Mouse (Mus musculus): ENCODE data around the gene Mrps34. TPM values are rescaled to one million over a fixed set of nuclear protein-coding genes. Genes with fewer than 3 reads are reported as not detected.

The Mrps34 gene
- polyA plus RNA-seq, 1 experiment from 2014 or later = 70.5 TPM

DNA sequence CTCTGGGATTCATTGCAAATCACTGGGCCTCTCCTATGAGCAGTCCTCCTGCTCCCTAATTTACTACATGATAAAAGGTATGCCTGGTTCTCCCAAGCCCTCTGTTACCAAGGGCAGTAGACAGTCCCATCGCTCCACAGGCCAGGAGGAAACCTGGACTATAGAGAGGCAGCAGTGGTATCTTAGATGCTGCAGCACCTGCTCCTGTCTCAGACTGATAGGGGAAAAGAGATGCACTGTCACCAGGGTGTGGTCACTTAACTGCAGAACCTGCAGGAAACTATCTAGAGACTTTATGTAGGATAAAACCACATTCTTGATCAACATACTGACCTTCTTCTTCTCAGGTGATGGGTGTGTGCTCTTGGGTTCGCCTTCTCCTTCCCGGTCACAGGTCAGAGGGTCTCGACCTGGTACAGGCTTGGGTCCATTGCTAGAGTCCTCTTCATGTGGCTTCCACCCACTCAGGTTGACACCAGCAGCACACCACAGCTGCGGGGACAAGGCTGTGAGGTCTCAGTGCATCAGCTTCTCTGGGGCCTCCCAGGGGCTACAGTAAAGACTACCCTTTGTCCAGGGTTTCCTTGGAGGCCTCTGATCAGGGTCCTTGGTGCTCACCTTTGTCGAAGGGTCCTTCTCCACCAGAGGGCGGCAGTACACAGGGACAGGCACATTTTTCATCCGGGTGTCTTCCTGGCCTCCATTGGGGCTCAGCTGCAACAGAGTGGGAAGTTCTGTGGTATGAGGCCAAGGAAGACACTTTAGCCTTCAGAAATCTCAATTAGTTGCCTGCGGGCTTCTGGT lies 8.0 kb downstream of the Mrps34 start:
- H3K4me3 ChIP-seq (ENCODE audit: low read depth, low read length) = no peak overlapping the region
- no peaks in the 10 kb centered on the region for H3K4me1 ChIP-seq (replicated peaks; ENCODE audit: control insufficient read depth, insufficient read depth, low read length)
- H3K27ac ChIP-seq (ENCODE audit: low read depth, low read length) = no peak overlapping the region
- WGBS = 74% methylated on average over 9 of the region's 9 CpGs
- H3K4me2 ChIP-seq (replicated peaks; ENCODE audit: low read depth, low read length) = no peak overlapping the region
- no peak for ATAC-seq (ENCODE audit: low FRiP score)
- H3K9ac ChIP-seq (ENCODE audit: low read depth, low read length) = no peak overlapping the region
- no peaks in the 10 kb centered on the region for H3K27me3 ChIP-seq (ENCODE audit: control insufficient read depth, insufficient read depth, low read length)
- DNase-seq (ENCODE audit: low spot score) = peak; percentile 52
- H3K36me3 ChIP-seq (ENCODE audit: control insufficient read depth, insufficient read depth, low read length) = peaks cover 40% of the 10 kb centered on the region
- no peaks in the 10 kb centered on the region for H3K9me3 ChIP-seq (ENCODE audit: control insufficient read depth, low read length)

DNA sequence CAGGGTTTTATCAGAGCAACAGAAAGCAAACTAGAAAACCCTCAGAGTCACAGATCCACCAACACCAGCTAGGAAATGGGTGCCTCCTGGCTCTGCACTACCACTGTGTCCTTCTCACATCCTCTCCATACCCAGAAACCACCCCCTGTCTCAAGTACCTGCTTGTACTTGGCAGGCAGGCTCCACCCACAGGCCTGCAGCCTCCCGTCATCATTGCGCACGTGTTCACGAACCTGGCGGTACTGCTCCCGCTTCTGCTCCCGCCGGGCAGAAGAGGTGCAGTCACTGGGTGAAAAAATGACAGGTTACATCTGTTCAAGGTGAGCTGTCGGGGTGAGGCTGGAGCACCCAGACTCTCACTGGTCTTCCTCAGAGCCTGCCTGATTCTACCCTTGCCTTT lies 8.9 kb downstream of the Mrps34 start:
- Histone ChIP-seq H3K4me1 (replicated peaks; ENCODE audit: control insufficient read depth, insufficient read depth, low read length) (no peaks in the 10 kb centered on the region), H3K36me3 (ENCODE audit: control insufficient read depth, insufficient read depth, low read length) (peaks cover 35% of the 10 kb centered on the region), H3K27ac (ENCODE audit: low read depth, low read length) (no peak overlapping the region), H3K4me2 (replicated peaks; ENCODE audit: low read depth, low read length) (no peak overlapping the region), H3K27me3 (ENCODE audit: control insufficient read depth, insufficient read depth, low read length) (no peaks in the 10 kb centered on the region), H3K4me3 (ENCODE audit: low read depth, low read length) (no peak overlapping the region), H3K9me3 (ENCODE audit: control insufficient read depth, low read length) (no peaks in the 10 kb centered on the region), H3K9ac (ENCODE audit: low read depth, low read length) (no peak overlapping the region)
- no peak for ATAC-seq (ENCODE audit: low FRiP score)
- 86% methylated on average over 9 of the region's 9 CpGs for WGBS
- no peak for DNase-seq (ENCODE audit: low spot score)

DNA sequence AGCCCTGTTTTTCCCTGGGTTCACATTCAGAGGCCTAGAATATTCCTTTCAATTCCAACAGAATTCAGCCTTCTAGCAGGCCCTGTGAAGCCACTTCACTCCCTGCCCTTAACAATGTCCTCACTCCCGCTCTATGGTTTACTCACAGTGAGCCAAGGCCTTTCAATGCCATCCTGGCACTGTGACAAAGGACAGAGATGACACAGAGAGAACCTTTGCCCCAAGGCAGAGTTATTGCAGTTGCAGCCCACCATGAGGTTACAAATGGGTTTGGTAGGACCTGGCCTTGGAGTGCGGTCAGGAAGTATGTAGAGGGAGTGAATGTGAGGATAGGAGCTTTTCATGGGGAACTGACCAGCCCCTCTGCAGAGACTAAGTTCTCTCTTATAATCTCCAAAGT lies 12.7 kb downstream of the Mrps34 start:
- WGBS = 93% methylated on average over 2 of the region's 2 CpGs
- no peaks in the 10 kb centered on the region for H3K27me3 ChIP-seq (ENCODE audit: control insufficient read depth, insufficient read depth, low read length)
- H3K4me3 ChIP-seq (ENCODE audit: low read depth, low read length) = no peak overlapping the region
- no peak for DNase-seq (ENCODE audit: low spot score)
- H3K27ac ChIP-seq (ENCODE audit: low read depth, low read length) = no peak overlapping the region
- no peak overlapping the region for H3K4me2 ChIP-seq (replicated peaks; ENCODE audit: low read depth, low read length)
- no peaks in the 10 kb centered on the region for H3K4me1 ChIP-seq (replicated peaks; ENCODE audit: control insufficient read depth, insufficient read depth, low read length)
- H3K9me3 ChIP-seq (ENCODE audit: control insufficient read depth, low read length) = no peaks in the 10 kb centered on the region
- H3K36me3 ChIP-seq (ENCODE audit: control insufficient read depth, insufficient read depth, low read length) = peaks cover 17% of the 10 kb centered on the region; the same call in 1 of the 2 replicates
- no peak for ATAC-seq (ENCODE audit: low FRiP score)
- H3K9ac ChIP-seq (ENCODE audit: low read depth, low read length) = no peak overlapping the region

DNA sequence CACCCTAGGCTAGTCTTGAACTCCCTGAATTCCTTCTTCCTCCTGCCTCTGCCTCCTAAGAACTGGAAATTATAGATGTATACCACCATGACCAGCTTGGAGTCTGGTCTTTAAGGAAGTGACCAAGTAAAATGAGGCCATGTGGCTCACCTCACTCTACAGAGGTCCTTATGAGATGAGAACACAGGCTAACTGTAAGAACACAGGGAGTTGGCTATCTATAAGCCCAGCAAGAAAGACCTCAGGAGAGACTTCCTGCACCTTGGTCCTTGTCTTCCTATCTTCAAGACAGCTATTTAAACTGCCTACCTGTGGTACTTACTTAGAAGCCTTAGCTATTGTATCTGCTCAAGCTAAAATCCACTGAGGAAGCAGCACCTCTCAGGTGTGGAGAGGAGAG lies 19.1 kb downstream of the Mrps34 start:
- peaks cover 14% of the 10 kb centered on the region for H3K36me3 ChIP-seq (ENCODE audit: control insufficient read depth, insufficient read depth, low read length)
- ATAC-seq (ENCODE audit: low FRiP score) (no peak), DNase-seq (ENCODE audit: low spot score) (no peak)
- H3K27me3 ChIP-seq (ENCODE audit: control insufficient read depth, insufficient read depth, low read length) = no peaks in the 10 kb centered on the region
- H3K4me2 ChIP-seq (replicated peaks; ENCODE audit: low read depth, low read length) = no peak overlapping the region
- no peak overlapping the region for H3K27ac ChIP-seq (ENCODE audit: low read depth, low read length)
- no peaks in the 10 kb centered on the region for H3K9me3 ChIP-seq (ENCODE audit: control insufficient read depth, low read length)
- no peak overlapping the region for H3K9ac ChIP-seq (ENCODE audit: low read depth, low read length)
- no peaks in the 10 kb centered on the region for H3K4me1 ChIP-seq (replicated peaks; ENCODE audit: control insufficient read depth, insufficient read depth, low read length)
- H3K4me3 ChIP-seq (ENCODE audit: low read depth, low read length) = no peak overlapping the region

DNA sequence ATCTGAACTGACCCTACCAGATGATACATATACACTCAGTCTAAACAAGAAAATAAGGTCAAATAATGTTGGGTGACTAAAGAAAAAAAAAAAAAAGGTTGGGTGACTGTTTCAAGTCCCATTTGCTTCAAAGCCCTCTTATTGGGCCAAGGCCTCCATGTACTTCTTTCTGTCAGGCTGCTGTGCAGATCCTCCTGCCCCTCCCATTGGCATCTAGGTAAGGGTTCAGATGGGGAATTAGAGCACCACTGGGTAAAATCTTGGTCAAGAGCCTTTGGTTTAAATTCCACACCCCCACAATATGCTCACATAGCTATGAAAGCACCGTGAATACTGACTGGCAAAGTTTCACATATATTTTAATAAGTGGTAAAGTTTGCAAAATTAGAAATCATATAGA lies 28.3 kb downstream of the Mrps34 start:
- no peak overlapping the region for H3K4me2 ChIP-seq (replicated peaks; ENCODE audit: low read depth, low read length)
- ATAC-seq (ENCODE audit: low FRiP score) (no peak), DNase-seq (ENCODE audit: low spot score) (no peak)
- no peak overlapping the region for H3K27ac ChIP-seq (ENCODE audit: low read depth, low read length)
- H3K27me3 ChIP-seq (ENCODE audit: control insufficient read depth, insufficient read depth, low read length) = no peaks in the 10 kb centered on the region
- H3K9me3 ChIP-seq (ENCODE audit: control insufficient read depth, low read length) = no peaks in the 10 kb centered on the region
- no peak overlapping the region for H3K4me3 ChIP-seq (ENCODE audit: low read depth, low read length)
- no peaks in the 10 kb centered on the region for H3K4me1 ChIP-seq (replicated peaks; ENCODE audit: control insufficient read depth, insufficient read depth, low read length)
- H3K36me3 ChIP-seq (ENCODE audit: control insufficient read depth, insufficient read depth, low read length) = peaks cover 20% of the 10 kb centered on the region; the same call in 1 of the 2 replicates
- WGBS = 100% methylated on average over 1 of the region's 1 CpGs
- no peak overlapping the region for H3K9ac ChIP-seq (ENCODE audit: low read depth, low read length)

DNA sequence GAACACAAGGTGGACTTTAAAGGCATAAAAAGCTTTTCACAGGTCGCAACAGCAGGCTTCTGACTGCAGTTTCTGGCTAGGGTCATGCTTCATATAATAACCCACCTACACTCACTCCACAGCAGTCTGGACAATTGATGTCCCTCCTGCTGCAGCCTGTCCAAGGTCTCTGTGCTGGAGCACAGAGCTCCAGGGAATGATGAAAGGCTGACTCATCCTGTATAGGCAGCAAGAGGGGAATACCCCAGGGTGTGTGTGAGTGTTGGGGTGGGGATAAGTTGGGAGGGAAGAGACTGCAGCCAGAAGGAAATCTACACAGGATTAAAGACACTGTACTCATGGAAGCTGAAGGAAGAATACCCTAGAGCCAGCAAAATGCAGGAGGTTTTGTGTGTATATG lies 34.6 kb downstream of the Mrps34 start:
- DNase-seq (ENCODE audit: low spot score) = no peak
- no peak overlapping the region for H3K4me2 ChIP-seq (replicated peaks; ENCODE audit: low read depth, low read length)
- no peaks in the 10 kb centered on the region for H3K27me3 ChIP-seq (ENCODE audit: control insufficient read depth, insufficient read depth, low read length)
- no peak overlapping the region for H3K9ac ChIP-seq (ENCODE audit: low read depth, low read length)
- H3K9me3 ChIP-seq (ENCODE audit: control insufficient read depth, low read length) = no peaks in the 10 kb centered on the region
- no peak for ATAC-seq (ENCODE audit: low FRiP score)
- H3K36me3 ChIP-seq (ENCODE audit: control insufficient read depth, insufficient read depth, low read length) = peaks cover 2% of the 10 kb centered on the region; the same call in 1 of the 2 replicates
- H3K4me1 ChIP-seq (replicated peaks; ENCODE audit: control insufficient read depth, insufficient read depth, low read length) = 0 out of 2 replicates have a peak, but pooled peaks cover 3% of the 10 kb centered on the region
- no peak overlapping the region for H3K27ac ChIP-seq (ENCODE audit: low read depth, low read length)
- H3K4me3 ChIP-seq (ENCODE audit: low read depth, low read length) = no peak overlapping the region
- WGBS = 91% methylated on average over 1 of the region's 1 CpGs

DNA sequence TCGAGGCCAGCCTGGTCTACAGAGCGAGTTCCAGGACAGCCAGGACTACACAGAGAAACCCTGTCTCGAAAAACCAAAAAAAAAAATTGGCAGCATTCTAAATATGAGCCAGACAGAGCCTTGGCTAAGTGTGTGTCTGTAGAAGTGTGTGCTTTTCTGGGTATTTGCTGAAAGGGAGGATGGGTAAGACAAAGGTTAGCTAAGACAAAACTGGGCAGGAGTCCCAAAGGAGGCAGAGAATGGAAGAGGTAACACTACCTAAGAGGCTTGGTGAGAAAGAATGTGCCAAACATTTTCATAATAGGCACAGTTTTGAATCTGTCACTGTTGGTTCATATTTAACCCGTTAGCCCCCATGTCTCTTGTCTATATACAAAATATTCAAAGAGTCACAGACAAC lies 37.5 kb downstream of the Mrps34 start:
- peaks cover 6% of the 10 kb centered on the region; the same call in 1 of the 2 replicates for H3K4me1 ChIP-seq (replicated peaks; ENCODE audit: control insufficient read depth, insufficient read depth, low read length)
- H3K9ac ChIP-seq (ENCODE audit: low read depth, low read length) = no peak overlapping the region
- no peak overlapping the region for H3K27ac ChIP-seq (ENCODE audit: low read depth, low read length)
- no peak for DNase-seq (ENCODE audit: low spot score)
- no peak overlapping the region for H3K4me3 ChIP-seq (ENCODE audit: low read depth, low read length)
- WGBS = 93% methylated on average over 4 of the region's 4 CpGs
- no peaks in the 10 kb centered on the region for H3K36me3 ChIP-seq (ENCODE audit: control insufficient read depth, insufficient read depth, low read length)
- no peak overlapping the region for H3K4me2 ChIP-seq (replicated peaks; ENCODE audit: low read depth, low read length)
- no peaks in the 10 kb centered on the region for H3K9me3 ChIP-seq (ENCODE audit: control insufficient read depth, low read length)
- ATAC-seq (ENCODE audit: low FRiP score) = no peak
- H3K27me3 ChIP-seq (ENCODE audit: control insufficient read depth, insufficient read depth, low read length) = no peaks in the 10 kb centered on the region

DNA sequence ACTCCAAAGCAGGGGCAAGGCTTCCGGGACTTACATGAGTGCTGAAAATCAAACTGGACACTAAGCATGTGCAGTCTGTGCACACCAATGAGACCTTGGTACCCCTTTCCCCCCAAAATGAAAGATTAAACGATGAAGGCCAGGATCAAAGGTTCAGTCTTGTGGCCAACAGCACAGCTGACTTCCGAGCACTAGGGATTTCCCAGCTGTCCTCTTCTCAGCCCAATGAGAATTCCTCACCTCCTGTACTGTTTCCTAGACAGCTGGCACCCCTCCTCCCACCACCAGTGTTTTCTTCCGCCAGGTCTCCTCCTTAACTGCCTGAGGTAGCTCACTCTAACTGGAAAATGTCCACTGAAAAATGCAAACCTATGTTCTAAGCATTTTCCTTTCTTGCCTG lies 38.2 kb downstream of the Mrps34 start:
- Histone ChIP-seq H3K36me3 (ENCODE audit: control insufficient read depth, insufficient read depth, low read length) (no peaks in the 10 kb centered on the region), H3K9me3 (ENCODE audit: control insufficient read depth, low read length) (no peaks in the 10 kb centered on the region), H3K4me1 (replicated peaks; ENCODE audit: control insufficient read depth, insufficient read depth, low read length) (peaks cover 6% of the 10 kb centered on the region; the same call in 1 of the 2 replicates), H3K4me3 (ENCODE audit: low read depth, low read length) (no peak overlapping the region), H3K27me3 (ENCODE audit: control insufficient read depth, insufficient read depth, low read length) (no peaks in the 10 kb centered on the region), H3K27ac (ENCODE audit: low read depth, low read length) (no peak overlapping the region), H3K9ac (ENCODE audit: low read depth, low read length) (no peak overlapping the region), H3K4me2 (replicated peaks; ENCODE audit: low read depth, low read length) (no peak overlapping the region)
- ATAC-seq (ENCODE audit: low FRiP score) (no peak), DNase-seq (ENCODE audit: low spot score) (no peak)
- WGBS = 81% methylated on average over 4 of the region's 4 CpGs

DNA sequence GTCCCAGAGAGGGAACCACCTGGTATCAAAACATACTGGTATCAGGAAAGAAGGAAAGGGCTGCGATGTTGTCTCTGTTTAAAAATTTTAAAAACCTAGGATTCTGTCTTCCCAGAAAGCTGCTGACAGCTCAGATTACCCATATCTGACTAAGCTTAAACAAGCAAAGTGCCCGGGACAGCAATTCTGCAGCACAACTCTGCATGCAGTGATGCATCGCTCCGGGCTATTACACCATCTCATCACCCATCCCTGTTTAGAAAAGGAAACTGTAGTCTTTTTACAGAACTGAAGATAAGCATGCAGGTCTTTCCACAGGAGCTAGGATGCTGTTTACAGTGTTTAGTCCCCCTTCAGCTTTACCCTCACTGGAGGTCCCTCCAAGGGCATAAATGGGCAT lies 40.0 kb downstream of the Mrps34 start:
- Histone ChIP-seq H3K27me3 (ENCODE audit: control insufficient read depth, insufficient read depth, low read length) (no peaks in the 10 kb centered on the region), H3K27ac (ENCODE audit: low read depth, low read length) (no peak overlapping the region), H3K4me3 (ENCODE audit: low read depth, low read length) (peak overlapping the region; percentile 97; the same call in 1 of the 2 replicates), H3K4me2 (replicated peaks; ENCODE audit: low read depth, low read length) (peak overlapping the region; percentile 58), H3K4me1 (replicated peaks; ENCODE audit: control insufficient read depth, insufficient read depth, low read length) (peaks cover 6% of the 10 kb centered on the region; the same call in 1 of the 2 replicates), H3K9me3 (ENCODE audit: control insufficient read depth, low read length) (no peaks in the 10 kb centered on the region), H3K36me3 (ENCODE audit: control insufficient read depth, insufficient read depth, low read length) (no peaks in the 10 kb centered on the region), H3K9ac (ENCODE audit: low read depth, low read length) (peak overlapping the region; percentile 93)
- no peak for DNase-seq (ENCODE audit: low spot score)
- 89% methylated on average over 4 of the region's 4 CpGs for WGBS
- ATAC-seq (ENCODE audit: low FRiP score) = no peak
